ENCODE assay signal across 35 mouse cellular contexts in the genomic region with DNA sequence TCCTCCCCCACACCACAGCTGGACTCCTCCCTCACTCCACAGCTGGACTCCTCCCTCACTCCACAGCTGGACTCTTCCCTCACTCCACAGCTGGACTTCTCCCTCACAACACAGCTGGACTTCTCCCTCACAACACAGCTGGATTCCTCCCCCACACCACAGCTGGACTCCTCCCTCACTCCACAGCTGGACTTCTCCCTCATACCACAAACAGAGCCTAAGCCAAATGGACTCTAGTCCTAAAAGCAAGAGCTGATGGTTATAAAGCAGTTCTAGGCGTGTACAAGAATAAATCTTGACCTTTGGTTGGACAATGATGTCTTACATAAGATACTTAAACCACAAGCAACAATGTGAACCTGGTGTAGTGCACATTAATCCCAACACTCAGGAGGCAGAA. TPM values are rescaled to one million over a fixed set of nuclear protein-coding genes. Genes with fewer than 3 reads are reported as not detected.
DNase-seq lines count a peak whose midpoint lies in the region; ATAC-seq and TF ChIP-seq lines count a peak whose summit lies in the region.
"Had no signal": no experiment of that assay in that cellular context is flagged by ENCODE, and none has a peak within 500 bp of the region (broad histone marks: within the 10 kb centered on the region; RNA-seq: fewer than 3 reads in every experiment).

No protein-coding gene starts in this region.

- ATAC-seq in lung, embryonic 14.5 days (ENCODE audit: insufficient read depth): no peak
- ATAC-seq: forebrain, embryonic 15.5 days; midbrain, embryonic 16.5 days had no signal

- peaks cover 15% of the 10 kb centered on the region for H3K4me1 ChIP-seq in kidney, adult 2 months (ENCODE audit: control insufficient read depth, insufficient read depth, low read length)
- peaks cover 10% of the 10 kb centered on the region for H3K4me1 ChIP-seq in lung, embryonic 14.5 days (ENCODE audit: insufficient read depth)
- peaks cover 14 to 54% of the 10 kb centered on the region in 2 experiments for H3K4me1 ChIP-seq in CH12.LX (ENCODE audit: control insufficient read depth in 1 of 2, insufficient read depth in 2 of 2)
- H3K4me1 ChIP-seq: limb, embryonic 15.5 days had no signal

- no peaks in the 10 kb centered on the region for H3K36me3 ChIP-seq in kidney, adult 2 months (ENCODE audit: control insufficient read depth, insufficient read depth, low read length)
- H3K36me3 ChIP-seq in lung, embryonic 14.5 days (ENCODE audit: insufficient read depth): no peaks in the 10 kb centered on the region
- H3K36me3 ChIP-seq in CH12.LX (replicated peaks in 1 of 2; ENCODE audit: control insufficient read depth in 1 of 2, insufficient read depth in 1 of 2, low read length in 1 of 2) (no peaks in the 10 kb centered on the region), myocyte (ENCODE audit: control insufficient read depth, insufficient read depth) (no peaks in the 10 kb centered on the region)
- H3K36me3 ChIP-seq: embryonic facial prominence, embryonic 13.5 days; forebrain, embryonic 10.5 days; forebrain, embryonic 15.5 days; heart, embryonic 12.5 days; hindbrain, embryonic 13.5 days; limb, embryonic 10.5 days; limb, embryonic 15.5 days; lung, embryonic 15.5 days; midbrain, embryonic 10.5 days; neural tube, embryonic 13.5 days had no signal

- TF ChIP-seq POLR2A in kidney, adult 2 months (IDR thresholded peaks at IDR 0.05; ENCODE audit: low read depth, low read length): no peak
- no peak for TF ChIP-seq POLR2A in CH12.LX (IDR thresholded peaks at IDR 0.05; ENCODE audit: low read depth, low read length)
- TF ChIP-seq POLR2A in myocyte (IDR thresholded peaks at IDR 0.05; ENCODE audit: insufficient read length, low read depth): no peak

- no peak overlapping the region for H3K4me2 ChIP-seq in lung, embryonic 14.5 days
- no peak overlapping the region for H3K4me2 ChIP-seq in CH12.LX (ENCODE audit: insufficient read depth, low read depth, poor library complexity, severe bottlenecking)
- no peak overlapping the region for H3K4me2 ChIP-seq in myocyte (ENCODE audit: low read depth)
- H3K4me2 ChIP-seq: embryonic facial prominence, embryonic 13.5 days; forebrain, embryonic 15.5 days; heart, embryonic 12.5 days; hindbrain, embryonic 13.5 days; limb, embryonic 15.5 days; lung, embryonic 15.5 days; neural tube, embryonic 13.5 days had no signal

- peak; percentile 67 for DNase-seq in kidney, adult 2 months
- no peak for DNase-seq in kidney, postnatal 25 days
- DNase-seq in lung, embryonic 14.5 days: peak; percentile 23
- no peak for DNase-seq in lung, postnatal 36 days
- no peak for DNase-seq in CH12.LX (ENCODE audit: extremely low read depth)
- no peak for DNase-seq in cerebellum, adult 9-10 months
- DNase-seq: adrenal gland, postnatal 14 days; B cell, adult 2 months; cerebellum, adult 11 months; cerebellum, adult 9-11 months; embryo, embryonic 11 days; gastrocnemius, postnatal 25 days; heart, adult 18-20 months; heart, postnatal 4 days; layer of hippocampus, adult 9-11 months; thymus, postnatal 4 days had no signal

- TF ChIP-seq CTCF in kidney, adult 2 months (conservative IDR thresholded peaks at IDR 0.05; ENCODE audit: insufficient read depth, insufficient read length, low read depth, low read length): no peak
- TF ChIP-seq CTCF in lung, embryonic 14.5 days (IDR thresholded peaks at IDR 0.05; ENCODE audit: low read depth): no peak
- no peak for TF ChIP-seq CTCF in CH12.LX (conservative IDR thresholded peaks at IDR 0.05 in 1 of 2, IDR thresholded peaks at IDR 0.05 in 1 of 2; ENCODE audit: low read depth in 2 of 2, low read length in 2 of 2)

- no peaks in the 10 kb centered on the region for H3K27me3 ChIP-seq in kidney, adult 2 months (replicated peaks; ENCODE audit: control insufficient read depth, insufficient read depth, low read length)
- H3K27me3 ChIP-seq in lung, embryonic 14.5 days (ENCODE audit: insufficient read depth, low read length): no peaks in the 10 kb centered on the region
- H3K27me3 ChIP-seq in CH12.LX (replicated peaks) (no peaks in the 10 kb centered on the region), myocyte (ENCODE audit: control insufficient read depth, insufficient read depth, insufficient read length) (no peaks in the 10 kb centered on the region)
- H3K27me3 ChIP-seq: embryonic facial prominence, embryonic 13.5 days; forebrain, embryonic 15.5 days; heart, embryonic 12.5 days; limb, embryonic 15.5 days; lung, embryonic 15.5 days had no signal

- H3K27ac ChIP-seq in kidney, adult 2 months (ENCODE audit: insufficient read depth, low read depth, low read length): peak overlapping the region; percentile 83; the same call in 1 of the 2 replicates
- H3K27ac ChIP-seq in lung, embryonic 14.5 days (ENCODE audit: low read depth): no peak overlapping the region
- no peak overlapping the region for H3K27ac ChIP-seq in CH12.LX (ENCODE audit: insufficient read depth, low read depth)
- H3K27ac ChIP-seq: embryonic facial prominence, embryonic 13.5 days; forebrain, embryonic 10.5 days; forebrain, embryonic 15.5 days; hindbrain, embryonic 13.5 days; limb, embryonic 10.5 days; limb, embryonic 15.5 days; liver, embryonic 14.5 days; lung, embryonic 15.5 days; midbrain, embryonic 10.5 days; neural tube, embryonic 13.5 days had no signal

- no peaks in the 10 kb centered on the region for H3K9me3 ChIP-seq in lung, embryonic 14.5 days (ENCODE audit: low read depth, low read length)
- H3K9me3 ChIP-seq in CH12.LX (replicated peaks; ENCODE audit: low read length): no peaks in the 10 kb centered on the region
- H3K9me3 ChIP-seq: embryonic facial prominence, embryonic 13.5 days; forebrain, embryonic 10.5 days; forebrain, embryonic 15.5 days; heart, embryonic 12.5 days; hindbrain, embryonic 13.5 days; limb, embryonic 10.5 days; limb, embryonic 15.5 days; lung, embryonic 15.5 days; midbrain, embryonic 10.5 days; neural tube, embryonic 13.5 days had no signal

- H3K9ac ChIP-seq in lung, embryonic 14.5 days: no peak overlapping the region
- no peak overlapping the region for H3K9ac ChIP-seq in CH12.LX (ENCODE audit: insufficient read depth, low read depth)
- H3K9ac ChIP-seq: embryonic facial prominence, embryonic 13.5 days; forebrain, embryonic 15.5 days; heart, embryonic 12.5 days; hindbrain, embryonic 13.5 days; limb, embryonic 15.5 days; liver, embryonic 14.5 days; lung, embryonic 15.5 days; neural tube, embryonic 13.5 days had no signal

- dilution Hi-C loops in CH12.LX (cut with MboI; ENCODE audit: extremely low pct_ligation_motif_present, extremely low pct_unique_long_range_greater_than_20kb, low sequenced_read_pairs): no loop called here

- no peak overlapping the region for H3K4me3 ChIP-seq in kidney, adult 2 months (ENCODE audit: insufficient read depth, low read depth, low read length)
- H3K4me3 ChIP-seq in lung, embryonic 14.5 days (ENCODE audit: low read depth, low read length): no peak overlapping the region
- no peak overlapping the region for H3K4me3 ChIP-seq in CH12.LX (replicated peaks in 1 of 3; ENCODE audit: low read depth in 2 of 3, low read length in 2 of 3, poor library complexity in 1 of 3)
- no peak overlapping the region for H3K4me3 ChIP-seq in myocyte
- H3K4me3 ChIP-seq: embryonic facial prominence, embryonic 13.5 days; forebrain, embryonic 10.5 days; forebrain, embryonic 15.5 days; heart, embryonic 12.5 days; hindbrain, embryonic 13.5 days; limb, embryonic 10.5 days; limb, embryonic 15.5 days; lung, embryonic 15.5 days; midbrain, embryonic 10.5 days; neural tube, embryonic 13.5 days had no signal

- H3ac ChIP-seq in myocyte (ENCODE audit: control insufficient read depth, insufficient read length): no peak overlapping the region

- H3K79me2 ChIP-seq in CH12.LX (replicated peaks; ENCODE audit: control insufficient read depth, extremely low read depth, insufficient read depth, poor library complexity, severe bottlenecking) (peaks cover under 1% of the 10 kb centered on the region; the same call in 1 of the 2 replicates), myocyte (ENCODE audit: control insufficient read depth, insufficient read depth) (no peaks in the 10 kb centered on the region)

- whole genome bisulfite sequencing in kidney, adult 2 months: 44% methylated on average over 1 of the region's 1 CpGs
- 58% methylated on average over 1 of the region's 1 CpGs for WGBS in lung, embryonic 14.5 days

- no peak for TF ChIP-seq EP300 in CH12.LX (IDR thresholded peaks at IDR 0.05; ENCODE audit: low read length)

- TF ChIP-seq RAD21 in CH12.LX (IDR thresholded peaks at IDR 0.05; ENCODE audit: low read depth, low read length): no peak

- in situ Hi-C loops in CH12.LX (cut with MboI; ENCODE audit: low pct_ligation_motif_present, low pct_unique_long_range_greater_than_20kb, low sequenced_read_pairs): no loop called here

TF ChIP-seq in CH12.LX, 34 proteins besides CTCF, POLR2A, EP300 and RAD21 (continues in another document):
- TF ChIP-seq TCF12 (IDR thresholded peaks at IDR 0.05; ENCODE audit: low read depth, low read length) (peak; percentile 94), MXI1 (IDR thresholded peaks at IDR 0.05; ENCODE audit: low read depth, low read length) (no peak), JUND (conservative IDR thresholded peaks at IDR 0.05; ENCODE audit: low read depth, low read length) (no peak)

TF ChIP-seq in myocyte, 11 proteins besides CTCF, POLR2A, EP300 and RAD21 (continues in another document):
- TF ChIP-seq MYOD1 (IDR thresholded peaks at IDR 0.05; ENCODE audit: control insufficient read depth in 1 of 3, insufficient read length in 2 of 3, low read depth in 2 of 3): peak in 2 of 3 experiments; percentile 3 to 20
- no peak for TF ChIP-seq SRF (IDR thresholded peaks at IDR 0.05; ENCODE audit: control insufficient read depth, insufficient read length, low read depth)
- TF ChIP-seq TCF12 (IDR thresholded peaks at IDR 0.05; ENCODE audit: insufficient read depth, poor library complexity, severe bottlenecking): peak; percentile 28

RNA-seq across cellular contexts. Expression of a gene that starts 4.7 kb away (rescaled TPM):
- polyA plus RNA-seq in kidney, adult 2 months (2012; rRNA removed): 52.7 and 57.7 TPM in 2 replicates
- 19.3 and 20.1 TPM in 2 replicates for polyA plus RNA-seq in lung, embryonic 14.5 days (2014; fragmentation: Nextera tagmentation; extraction: Ambion mirVana)
- total RNA-seq in CH12.LX (2012; rRNA removed): 16.8 and 27.2 TPM in 2 replicates
- total RNA-seq in CH12.LX (2014; rRNA removed): 25.2 and 26.0 TPM in 2 replicates
- polyA plus RNA-seq in CH12.LX (2012; ENCODE audit: insufficient read length, low read depth): 30.0 and 31.6 TPM in 2 replicates
- polyA plus RNA-seq in myocyte (2012; fragmentation: generic; extraction: Trizol): 19.4 TPM

RNA-seq across cellular contexts. Expression of a gene that starts 37.8 kb away (rescaled TPM):
- 21.0 and 23.2 TPM in 2 replicates for polyA plus RNA-seq in kidney, adult 2 months (2012; rRNA removed)
- 88.3 and 90.9 TPM in 2 replicates for polyA plus RNA-seq in lung, embryonic 14.5 days (2014; fragmentation: Nextera tagmentation; extraction: Ambion mirVana)
- total RNA-seq in CH12.LX (2012; rRNA removed) (34.0 and 36.1 TPM in 2 replicates), CH12.LX (2014; rRNA removed) (82.2 and 83.2 TPM in 2 replicates)
- polyA plus RNA-seq in CH12.LX (2012; ENCODE audit: insufficient read length, low read depth) (45.7 and 55.1 TPM in 2 replicates), myocyte (2012; fragmentation: generic; extraction: Trizol) (35.8 TPM)

RNA-seq across cellular contexts. Expression of a gene that starts 38.4 kb away (rescaled TPM):
- not detected in 2 replicates for polyA plus RNA-seq in kidney, adult 2 months (2012; rRNA removed)
- not detected in 2 replicates for polyA plus RNA-seq in lung, embryonic 14.5 days (2014; fragmentation: Nextera tagmentation; extraction: Ambion mirVana)
- total RNA-seq in CH12.LX (2012; rRNA removed) (0.04 TPM in 1 of 2 replicates, not detected in the other), CH12.LX (2014; rRNA removed) (0.44 TPM in 1 of 2 replicates, not detected in the other)
- polyA plus RNA-seq in CH12.LX (2012; ENCODE audit: insufficient read length, low read depth) (0.52 and 0.66 TPM in 2 replicates), myocyte (2012; fragmentation: generic; extraction: Trizol) (not detected)
- total RNA-seq: adrenal gland, postnatal 14 days; ES-E14; gastrocnemius, adult 18-20 months; gastrocnemius, postnatal 25 days; heart, adult 18-20 months; heart, postnatal 4 days; left cerebral cortex, postnatal 10 days had no signal
- polyA plus RNA-seq: embryonic facial prominence, embryonic 13.5 days; forebrain, embryonic 10.5 days; frontal cortex, adult 2 months; heart, embryonic 12.5 days; heart, postnatal 0 days; hindbrain, embryonic 13.5 days; limb, embryonic 10.5 days; limb, embryonic 15.5 days; midbrain, embryonic 10.5 days; neural tube, embryonic 13.5 days; stomach, embryonic 14.5 days had no signal

Comparison
In these comparisons a context has a peak if more than half of its experiments do, and no peak if none do; other contexts are left out.
1. DNase-seq: peak in kidney, adult 2 months (single experiment) and lung, embryonic 14.5 days (single experiment); none in kidney, postnatal 25 days (0 of 2), lung, postnatal 36 days (single experiment), CH12.LX (single experiment) and cerebellum, adult 9-10 months (single experiment).